Mouse (Mus musculus) forebrain, embryonic 11.5 days (tissue): ENCODE data around the gene Cebpe. TPM values are rescaled to one million over a fixed set of nuclear protein-coding genes. Genes with fewer than 3 reads are reported as not detected.

ENCODE experiments used
- ATAC-seq: fragments of 200-750 bp; cut with Nextera tagmentation; replicated peaks from 2 replicates; pipeline ENCODE4 v1.8.0; 2017; ENCODE audit warnings: moderate TSS enrichment; ENCODE audit not compliant: low FRiP score
- DNase-seq: peaks from one replicate; pipeline ENCODE4 v3.0.0-alpha.2; 2017; ENCODE audit warnings: low spot score
- H3K27ac ChIP-seq: fragments of 300-500 bp; sonication (generic); 2 replicates; pipeline ENCODE4 v1.5.1; 2014; ENCODE audit warnings: low read depth, low read length
- H3K27me3 ChIP-seq: fragments of 300-500 bp; sonication (generic); 2 replicates; pipeline ENCODE4 v1.6.1; 2014; ENCODE audit warnings: mild to moderate bottlenecking, low read length, mixed read lengths; ENCODE audit not compliant: control insufficient read depth, insufficient read depth
- H3K36me3 ChIP-seq: fragments of 300-500 bp; sonication (generic); 2 replicates; pipeline ENCODE4 v1.6.1; 2014; ENCODE audit warnings: mild to moderate bottlenecking, low read length, moderate library complexity, mixed read lengths; ENCODE audit not compliant: control insufficient read depth, insufficient read depth
- H3K4me1 ChIP-seq: fragments of 300-500 bp; sonication (generic); replicated peaks from 2 replicates; pipeline ENCODE4 v1.6.1; 2014; ENCODE audit warnings: low read length, mixed read lengths; ENCODE audit not compliant: control insufficient read depth, insufficient read depth
- H3K4me2 ChIP-seq: fragments of 300-500 bp; sonication (generic); 2 replicates; pipeline ENCODE4 v1.6.1; 2014; ENCODE audit warnings: low read depth, mild to moderate bottlenecking, low read length, moderate library complexity, mixed read lengths; ENCODE audit not compliant: severe bottlenecking
- H3K4me3 ChIP-seq: fragments of 300-500 bp; sonication (generic); 2 replicates; pipeline ENCODE4 v1.5.1; 2014; ENCODE audit warnings: low read depth, low read length
- H3K9ac ChIP-seq: fragments of 300-500 bp; sonication (generic); 2 replicates; pipeline ENCODE4 v1.6.1; 2014; ENCODE audit warnings: low read length
- H3K9me3 ChIP-seq: fragments of 300-500 bp; sonication (generic); 2 replicates; pipeline ENCODE4 v1.6.1; 2016; ENCODE audit warnings: low read length, mixed read lengths; ENCODE audit not compliant: control insufficient read depth
- WGBS: fragments of 180-500 bp; shearing (Covaris S2); extraction: QIAGEN DNeasy Blood & Tissue Kit; methylation state at CpG from one replicate; pipeline ENCODE4 v1.1.7; 2014; 5-methylcytosine and 5-hydroxymethylcytosine counted together
- polyA plus RNA-seq: library from polyadenylated mRNA; unstranded; fragments of >200 nt; fragmentation: Nextera tagmentation; extraction: Ambion mirVana; gene quantifications from 2 replicates; pipeline ENCODE4 v1.2.1, GENCODE M21; 2014

Gene Cebpe
- polyA plus RNA-seq = not detected in 2 replicates

DNA sequence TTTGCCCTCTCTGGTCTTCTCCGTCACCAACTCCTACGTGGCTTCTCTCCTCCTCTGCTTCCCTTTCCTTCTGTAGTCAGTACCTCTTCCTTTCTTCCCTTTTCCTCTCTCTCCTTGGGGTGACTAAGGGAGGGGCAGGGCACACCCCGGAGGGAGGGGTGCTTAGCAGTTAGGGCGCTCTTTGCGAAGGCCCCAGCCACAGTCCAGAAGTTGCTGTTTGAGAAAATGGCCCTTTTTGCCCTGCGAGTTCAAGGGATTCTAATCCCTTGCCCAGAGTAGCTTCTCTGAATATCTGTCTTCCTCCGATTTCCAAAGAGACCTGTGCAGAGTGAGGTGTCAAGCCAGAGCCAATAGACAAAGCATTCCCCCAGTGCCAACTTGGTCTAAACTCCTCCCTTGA is at the start of gene Cebpe:
Gene Cebpe, minus strand, starts transcription at position 101 of the 400 bp plus-strand sequence.
- no peak for DNase-seq
- Histone ChIP-seq H3K9ac (no peak within 1 kb of the TSS), H3K27ac (no peak within 1 kb of the TSS), H3K4me2 (no peak within 1 kb of the TSS), H3K36me3 (no peaks in the 10 kb centered on the region), H3K9me3 (no peaks in the 10 kb centered on the region), H3K27me3 (no peaks in the 10 kb centered on the region), H3K4me1 (peaks cover 5% of the 10 kb centered on the region; the same call in 1 of the 2 replicates), H3K4me3 (no peak within 1 kb of the TSS)
- WGBS = 89% methylated on average over 7 of the region's 7 CpGs
- ATAC-seq = no peak

DNA sequence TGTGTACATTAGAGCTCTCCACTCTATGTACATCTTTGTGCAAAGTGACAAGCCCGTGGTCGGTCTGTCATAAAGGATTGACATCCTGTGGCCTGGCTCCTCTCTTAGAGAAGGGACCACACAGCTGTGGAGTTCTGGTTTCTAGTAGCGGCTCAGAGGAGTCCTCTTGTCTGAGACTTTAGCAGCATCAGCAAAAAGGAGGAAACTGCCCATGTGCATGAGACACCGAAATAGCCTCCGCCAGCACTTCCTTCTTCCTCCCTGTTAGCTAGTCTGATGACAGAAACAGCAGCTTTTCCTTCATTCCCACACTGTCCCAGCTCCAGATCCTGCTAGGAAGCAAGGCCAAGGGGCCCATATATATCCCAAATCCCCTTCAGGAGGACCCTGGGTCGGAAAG is 44.4 kb upstream of the Cebpe start:
- no peak overlapping the region for H3K9ac ChIP-seq
- H3K36me3 ChIP-seq = no peaks in the 10 kb centered on the region
- H3K27ac ChIP-seq = no peak overlapping the region
- DNase-seq = no peak
- H3K4me1 ChIP-seq = peaks cover 3% of the 10 kb centered on the region; the same call in 1 of the 2 replicates
- H3K27me3 ChIP-seq = no peaks in the 10 kb centered on the region
- no peak overlapping the region for H3K4me2 ChIP-seq
- H3K9me3 ChIP-seq = no peaks in the 10 kb centered on the region
- H3K4me3 ChIP-seq = no peak overlapping the region
- ATAC-seq = no peak
- WGBS = 98% methylated on average over 6 of the region's 6 CpGs

DNA sequence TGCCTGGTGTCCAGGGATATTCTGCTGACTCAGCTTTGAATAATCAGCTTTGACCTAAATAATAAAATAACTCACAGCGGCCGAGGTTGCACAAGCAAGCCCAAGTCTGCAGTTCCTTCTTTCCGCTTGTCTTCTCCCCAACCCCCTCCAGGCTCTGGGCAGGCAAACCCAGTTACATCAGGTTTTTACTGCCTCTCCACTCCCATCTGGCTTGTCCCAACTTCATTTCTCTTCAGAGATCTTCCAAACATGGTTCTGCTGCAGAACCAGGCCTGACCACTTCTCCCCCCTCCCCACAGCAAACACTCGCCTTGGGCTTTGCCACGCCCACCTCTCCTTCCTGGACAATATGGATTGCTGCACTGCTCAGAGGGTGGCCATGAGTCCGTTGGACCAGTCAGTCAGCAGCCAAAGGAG is 42.6 kb upstream of the Cebpe start:
- Histone ChIP-seq H3K27me3 (no peaks in the 10 kb centered on the region), H3K4me2 (no peak overlapping the region), H3K9ac (no peak overlapping the region), H3K9me3 (no peaks in the 10 kb centered on the region), H3K4me1 (peaks cover 3% of the 10 kb centered on the region; the same call in 1 of the 2 replicates), H3K4me3 (no peak overlapping the region), H3K36me3 (no peaks in the 10 kb centered on the region), H3K27ac (no peak overlapping the region)
- ATAC-seq (no peak), DNase-seq (no peak)
- 47% methylated on average over 6 of the region's 6 CpGs for WGBS

DNA sequence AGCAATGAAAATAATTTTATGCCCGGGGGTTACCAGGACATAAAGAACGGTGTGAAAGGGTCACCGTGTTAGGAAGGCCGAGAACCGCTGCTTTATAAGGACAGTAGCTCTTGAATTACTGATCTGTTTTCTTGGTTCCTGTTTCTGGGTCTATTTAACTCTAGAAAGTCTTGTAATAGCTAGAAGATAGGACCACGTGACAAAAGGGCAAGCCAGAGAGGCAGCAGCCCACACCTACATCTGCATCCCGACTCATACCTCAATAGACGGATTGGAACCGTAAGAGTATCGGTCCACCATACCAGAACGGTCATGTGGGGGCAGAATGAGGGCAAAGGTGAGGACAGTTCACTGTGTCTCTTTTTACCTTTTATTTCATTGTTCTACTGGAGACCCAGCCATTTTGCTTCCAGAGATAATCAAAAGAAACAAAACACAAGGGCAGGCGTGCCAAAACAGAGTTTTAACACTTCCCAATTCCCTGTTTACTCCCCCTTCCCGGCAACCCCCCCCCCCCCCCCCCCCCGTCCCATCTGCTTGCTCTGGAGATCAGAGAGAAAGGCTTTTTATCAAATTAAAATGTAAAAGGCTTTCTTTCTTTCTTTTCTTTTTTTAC is 42.1 kb upstream of the Cebpe start:
- Histone ChIP-seq H3K27me3 (no peaks in the 10 kb centered on the region), H3K4me2 (no peak overlapping the region), H3K9me3 (no peaks in the 10 kb centered on the region), H3K27ac (no peak overlapping the region), H3K4me1 (peaks cover 3% of the 10 kb centered on the region; the same call in 1 of the 2 replicates), H3K9ac (no peak overlapping the region), H3K4me3 (no peak overlapping the region), H3K36me3 (no peaks in the 10 kb centered on the region)
- ATAC-seq (no peak), DNase-seq (no peak)
- 79% methylated on average over 14 of the region's 14 CpGs for WGBS

DNA sequence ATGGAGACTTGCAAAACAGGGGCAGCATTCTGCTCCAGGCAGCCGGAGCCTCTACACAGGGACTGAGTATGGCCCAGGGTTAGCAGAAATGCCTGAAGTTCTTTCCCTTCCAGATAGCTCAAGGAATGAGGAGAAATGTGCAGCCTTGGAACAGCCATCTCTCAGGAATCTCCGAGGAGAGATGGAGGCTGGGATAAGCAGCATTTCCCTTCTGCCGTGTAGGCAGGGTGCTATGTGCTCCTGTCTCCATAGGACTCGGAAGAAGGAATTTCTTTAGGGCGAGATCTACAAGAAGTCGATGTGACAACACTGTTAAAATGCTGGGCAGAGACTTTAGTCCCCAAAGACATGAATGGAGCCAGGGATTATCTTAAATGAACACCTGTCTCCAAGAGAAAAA is 41.0 kb upstream of the Cebpe start:
- H3K36me3 ChIP-seq = no peaks in the 10 kb centered on the region
- ATAC-seq (no peak), DNase-seq (no peak)
- no peak overlapping the region for H3K9ac ChIP-seq
- 89% methylated on average over 6 of the region's 6 CpGs for WGBS
- H3K9me3 ChIP-seq = no peaks in the 10 kb centered on the region
- H3K4me3 ChIP-seq = no peak overlapping the region
- no peak overlapping the region for H3K27ac ChIP-seq
- peaks cover 3% of the 10 kb centered on the region; the same call in 1 of the 2 replicates for H3K4me1 ChIP-seq
- H3K4me2 ChIP-seq = no peak overlapping the region
- H3K27me3 ChIP-seq = no peaks in the 10 kb centered on the region

DNA sequence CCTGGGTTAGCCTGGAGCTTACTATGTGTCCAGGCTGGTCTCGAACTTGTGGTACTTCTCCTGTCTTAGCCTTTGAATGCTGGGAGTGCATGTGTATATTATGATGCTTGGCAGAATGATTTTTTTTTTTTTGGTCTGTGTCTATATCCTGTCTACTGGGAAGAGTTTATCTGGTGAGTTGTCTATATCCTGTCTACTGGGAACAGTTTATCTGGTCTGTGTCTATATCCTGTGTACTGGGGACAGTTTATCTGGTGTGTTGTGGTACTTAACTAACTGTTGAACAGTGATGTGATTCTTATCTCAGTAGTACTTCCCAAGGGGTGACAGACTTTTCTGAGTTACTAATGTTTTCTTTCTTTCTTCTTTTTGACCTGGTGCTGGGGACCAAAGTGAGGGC is 39.8 kb upstream of the Cebpe start:
- H3K27me3 ChIP-seq = no peaks in the 10 kb centered on the region
- 86% methylated on average over 1 of the region's 1 CpGs for WGBS
- no peaks in the 10 kb centered on the region for H3K9me3 ChIP-seq
- H3K9ac ChIP-seq = no peak overlapping the region
- H3K27ac ChIP-seq = no peak overlapping the region
- no peak overlapping the region for H3K4me2 ChIP-seq
- H3K4me1 ChIP-seq = peaks cover 3% of the 10 kb centered on the region; the same call in 1 of the 2 replicates
- DNase-seq (no peak), ATAC-seq (no peak)
- H3K4me3 ChIP-seq = no peak overlapping the region
- H3K36me3 ChIP-seq = no peaks in the 10 kb centered on the region

DNA sequence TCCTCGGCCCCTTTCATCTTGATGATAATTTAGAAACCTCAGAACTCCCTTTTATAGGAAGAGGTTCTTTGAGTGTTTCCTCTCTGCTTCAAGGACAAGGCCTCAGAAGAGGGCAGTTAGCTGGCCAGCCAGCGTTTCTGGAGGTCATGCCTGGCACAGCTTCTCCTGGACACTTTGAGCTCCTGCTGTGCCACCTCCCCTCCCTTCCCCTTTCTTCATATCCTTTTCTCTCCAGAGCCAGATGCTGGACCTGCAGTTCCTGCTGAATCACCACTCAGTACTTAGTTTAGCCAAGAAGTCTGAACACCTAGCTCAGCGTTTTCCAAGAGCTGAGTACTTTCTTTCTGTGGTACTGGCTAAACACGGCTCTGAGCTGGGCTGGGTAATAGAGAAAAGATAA is 37.3 kb upstream of the Cebpe start:
- H3K27me3 ChIP-seq = no peaks in the 10 kb centered on the region
- DNase-seq (no peak), ATAC-seq (no peak)
- H3K4me2 ChIP-seq = no peak overlapping the region
- H3K27ac ChIP-seq = no peak overlapping the region
- no peaks in the 10 kb centered on the region; the same call in 1 of the 2 replicates for H3K4me1 ChIP-seq
- H3K9me3 ChIP-seq = no peaks in the 10 kb centered on the region
- no peak overlapping the region for H3K4me3 ChIP-seq
- H3K9ac ChIP-seq = no peak overlapping the region
- WGBS = 71% methylated on average over 4 of the region's 4 CpGs
- H3K36me3 ChIP-seq = no peaks in the 10 kb centered on the region

DNA sequence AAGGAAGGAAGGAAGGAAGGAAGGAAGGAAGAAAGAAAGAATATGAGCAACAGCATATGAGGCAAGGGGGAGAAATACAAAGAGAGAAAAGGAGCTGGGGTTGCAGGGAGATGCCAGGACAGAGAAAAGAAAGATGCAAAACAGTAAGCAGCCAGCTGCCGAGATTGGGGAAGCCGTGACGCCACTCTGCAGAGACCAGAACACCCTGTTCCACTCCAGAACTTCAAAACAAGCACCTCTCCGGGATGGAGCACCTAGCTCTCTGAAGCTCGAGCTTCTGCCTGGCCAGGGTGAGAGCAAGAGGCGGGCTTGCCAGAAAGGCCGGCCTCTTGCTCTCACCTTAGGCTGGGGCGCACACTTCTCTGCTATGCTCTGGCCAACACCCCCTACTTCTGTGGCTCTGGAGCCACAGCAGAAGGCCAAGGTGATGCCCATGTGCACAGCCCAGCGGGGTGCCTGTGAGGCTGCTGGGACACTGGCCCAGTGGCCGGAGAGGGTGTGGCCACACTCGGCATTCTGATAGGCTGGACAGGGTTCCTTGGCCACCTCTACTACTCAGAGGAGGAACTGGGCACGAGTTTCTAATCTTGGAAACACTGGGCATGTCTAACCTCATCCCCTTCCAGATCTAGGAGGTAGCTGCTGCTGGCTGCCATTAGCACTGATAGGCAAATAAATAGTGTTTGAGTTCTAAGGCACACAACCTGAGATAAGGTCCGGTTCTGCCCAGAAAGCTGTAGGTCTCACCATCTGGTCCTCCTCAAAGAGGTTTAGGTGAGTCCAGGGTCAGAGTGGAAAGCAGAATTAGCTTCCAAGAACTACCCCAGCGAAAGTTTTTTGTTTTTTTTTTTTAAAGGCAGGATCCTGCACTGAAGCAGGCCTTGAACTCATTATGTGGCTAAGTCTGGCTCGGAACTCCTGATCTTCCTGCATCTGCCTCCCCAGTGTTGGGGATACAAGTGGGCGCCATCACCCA is 36.3 kb upstream of the Cebpe start:
- WGBS = 83% methylated on average over 16 of the region's 16 CpGs
- no peak for ATAC-seq
- no peak overlapping the region for H3K9ac ChIP-seq

More for the DNA sequence above, 36.3 kb upstream of the Cebpe start:
- Histone ChIP-seq H3K27me3 (no peaks in the 10 kb centered on the region), H3K4me3 (no peak overlapping the region), H3K9me3 (no peaks in the 10 kb centered on the region), H3K36me3 (no peaks in the 10 kb centered on the region), H3K4me1 (no peaks in the 10 kb centered on the region), H3K27ac (no peak overlapping the region), H3K4me2 (no peak overlapping the region)
- DNase-seq = no peak
